Mouse (Mus musculus) left cerebral cortex, postnatal 25 days (tissue): ENCODE data around the gene Alg12. TPM values are rescaled to one million over a fixed set of nuclear protein-coding genes. Genes with fewer than 3 reads are reported as not detected.
A peak's percentile ranks its signal among the peaks of the same experiment; 100 is the strongest.

Experiments
- DNase-seq, 2 experiments: peaks; one replicate each; pipeline ENCODE4 v3.0.0; 2022; ENCODE audit warnings: low spot score in 2 of 2, mixed read lengths in 1 of 2
- intact Hi-C: fragments of 180-260 bp; cut with DNase I; formaldehyde crosslinking; loops from one replicate; pipeline ENCODE4 v1.15.1; 2025
- total RNA-seq, 2 experiments: library from RNA; stranded (reverse); gene quantifications; 2 replicates each; pipeline ENCODE4 v1.2.3; 2021

Gene Alg12
- total RNA-seq, 2 experiments from 2014 or later = 13.2 to 16.6 TPM

GRCm38 (mm10) chr15:88856613-88857012, 37.5 kb upstream of the Alg12 start:
- DNase-seq = no peak
- intact Hi-C loops = no loop called here

GRCm38 (mm10) chr15:88855896-88856417, 36.8 kb upstream of the Alg12 start:
- DNase-seq = no peak
- intact Hi-C loops = no loop called here

GRCm38 (mm10) chr15:88854969-88855830, 36.1 kb upstream of the Alg12 start:
- DNase-seq = no peak
- intact Hi-C loops = no loop called here

- intact Hi-C loops = no loop called here
- DNase-seq = no peak
Observed at GRCm38 (mm10) chr15:88854119-88854968, 35.2 kb upstream of the Alg12 start.

GRCm38 (mm10) chr15:88853106-88853505, 34.0 kb upstream of the Alg12 start:
- DNase-seq = no peak
- intact Hi-C loops = no loop called here

- DNase-seq = no peak
- intact Hi-C loops = no loop called here
Observed at GRCm38 (mm10) chr15:88851507-88852149, 32.5 kb upstream of the Alg12 start.

- intact Hi-C loops = no loop called here
- DNase-seq = no peak
Observed at GRCm38 (mm10) chr15:88851076-88851475, 32.0 kb upstream of the Alg12 start.

- intact Hi-C loops = no loop called here
- DNase-seq = peak; percentile 80 to 81
Observed at GRCm38 (mm10) chr15:88850146-88850826, 31.2 kb upstream of the Alg12 start.

- intact Hi-C loops = no loop called here
Observed at GRCm38 (mm10) chr15:88849621-88850020, 30.5 kb upstream of the Alg12 start.

GRCm38 (mm10) chr15:88848661-88849060, 29.5 kb upstream of the Alg12 start:
- intact Hi-C loops = no loop called here
- no peak for DNase-seq

More at GRCm38 (mm10) chr15:88849621-88850020, 30.5 kb upstream of the Alg12 start:
- no peak for DNase-seq

- no peak for DNase-seq
- intact Hi-C loops = no loop called here
Observed at GRCm38 (mm10) chr15:88844966-88845365, 25.8 kb upstream of the Alg12 start.

GRCm38 (mm10) chr15:88843486-88844097, 24.5 kb upstream of the Alg12 start:
- intact Hi-C loops = no loop called here
- peak in 1 of 2 experiments; percentile 60 for DNase-seq

GRCm38 (mm10) chr15:88842300-88842673, 23.2 kb upstream of the Alg12 start:
- DNase-seq = no peak
- intact Hi-C loops = no loop called here

GRCm38 (mm10) chr15:88841580-88842299, 22.6 kb upstream of the Alg12 start:
- intact Hi-C loops = no loop called here
- DNase-seq = no peak

- intact Hi-C loops = no loop called here
- no peak for DNase-seq
Observed at GRCm38 (mm10) chr15:88841160-88841559, 22.0 kb upstream of the Alg12 start.

GRCm38 (mm10) chr15:88840126-88840525, 21.0 kb upstream of the Alg12 start:
- intact Hi-C loops = no loop called here
- DNase-seq = no peak

GRCm38 (mm10) chr15:88839271-88839670, 20.2 kb upstream of the Alg12 start:
- peak; percentile 65 to 82 for DNase-seq
- intact Hi-C loops = no loop called here

- intact Hi-C loops = loop anchor here (1.0 kb wide), 1 partner anchor 24 kb away; the partner anchor contains the start of gene Pim3
- no peak for DNase-seq
Observed at GRCm38 (mm10) chr15:88837977-88838376, 18.9 kb upstream of the Alg12 start.
